Mouse (Mus musculus): ENCODE data around the gene Gzmg. TPM values are rescaled to one million over a fixed set of nuclear protein-coding genes. Genes with fewer than 3 reads are reported as not detected.
"Not testable (repeated sequence)": the region's sequence is repeated elsewhere in the genome, so short reads cannot be mapped to it uniquely, and the experiment has no call there.

Gzmg gene
- polyA plus RNA-seq, 1 experiment from 2014 or later, result not detected

DNA sequence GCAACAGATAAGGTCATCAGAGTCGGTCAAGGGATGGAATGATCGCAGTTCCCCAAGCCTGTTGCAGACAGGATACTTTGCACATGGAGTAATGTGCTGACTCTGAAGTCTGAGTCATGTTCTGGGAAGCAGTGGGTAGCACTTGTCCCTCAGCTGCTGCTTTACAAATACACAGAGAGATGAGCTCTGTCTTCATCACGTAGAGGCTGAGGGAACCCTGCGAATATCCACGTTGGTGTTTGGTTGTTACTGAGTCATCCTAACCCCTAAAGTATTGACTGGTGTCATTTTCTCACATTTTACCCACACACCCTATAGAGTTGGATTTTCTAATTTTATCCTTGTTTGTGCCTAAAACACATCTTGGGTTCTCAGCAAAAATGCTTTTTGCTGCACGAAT lies 8.6 kb upstream of the Gzmg start:
- Histone ChIP-seq H3K36me3 (ENCODE audit: control insufficient read depth, insufficient read depth, low read length) (no peaks in the 10 kb centered on the region), H3K9ac (ENCODE audit: low read depth, low read length) (no peak overlapping the region), H3K4me2 (ENCODE audit: low read depth, low read length) (no peak overlapping the region), H3K27me3 (replicated peaks; ENCODE audit: control insufficient read depth, insufficient read depth, low read length) (no peaks in the 10 kb centered on the region), H3K4me3 (ENCODE audit: low read length) (no peak overlapping the region), H3K4me1 (ENCODE audit: control insufficient read depth, insufficient read depth, low read length) (no peaks in the 10 kb centered on the region), H3K9me3 (ENCODE audit: control insufficient read depth, low read length) (no peaks in the 10 kb centered on the region), H3K27ac (ENCODE audit: low read length) (no peak overlapping the region)
- WGBS, result 74% methylated on average over 6 of the region's 6 CpGs
- ATAC-seq, result no peak

DNA sequence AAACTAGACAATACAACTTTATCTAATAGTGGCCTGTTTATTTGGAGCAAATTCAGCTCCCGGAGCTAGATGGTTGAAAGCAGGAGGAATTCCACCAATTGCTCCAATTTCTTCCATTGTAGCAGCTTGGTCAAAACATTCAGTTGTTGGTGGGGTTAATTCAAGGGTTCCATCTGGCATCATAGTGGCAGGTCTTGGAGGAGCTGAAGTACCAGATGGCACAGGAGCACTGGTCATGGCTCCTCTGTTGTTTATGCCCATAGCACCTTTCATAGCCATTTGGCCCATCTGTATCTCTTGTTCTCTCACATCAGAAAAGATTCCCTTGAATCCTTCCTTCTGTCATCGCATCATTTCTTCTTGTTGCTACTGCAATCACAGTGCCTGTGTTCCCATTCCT lies 2.7 kb upstream of the Gzmg start:
- ATAC-seq, result no peak
- Histone ChIP-seq H3K27ac (ENCODE audit: low read length) (no peak overlapping the region), H3K4me1 (ENCODE audit: control insufficient read depth, insufficient read depth, low read length) (no peaks in the 10 kb centered on the region), H3K4me2 (ENCODE audit: low read depth, low read length) (no peak overlapping the region), H3K9ac (ENCODE audit: low read depth, low read length) (no peak overlapping the region), H3K4me3 (ENCODE audit: low read length) (no peak overlapping the region), H3K27me3 (replicated peaks; ENCODE audit: control insufficient read depth, insufficient read depth, low read length) (no peaks in the 10 kb centered on the region), H3K9me3 (ENCODE audit: control insufficient read depth, low read length) (no peaks in the 10 kb centered on the region), H3K36me3 (ENCODE audit: control insufficient read depth, insufficient read depth, low read length) (no peaks in the 10 kb centered on the region)
- 81% methylated on average over 2 of the region's 2 CpGs for WGBS

DNA sequence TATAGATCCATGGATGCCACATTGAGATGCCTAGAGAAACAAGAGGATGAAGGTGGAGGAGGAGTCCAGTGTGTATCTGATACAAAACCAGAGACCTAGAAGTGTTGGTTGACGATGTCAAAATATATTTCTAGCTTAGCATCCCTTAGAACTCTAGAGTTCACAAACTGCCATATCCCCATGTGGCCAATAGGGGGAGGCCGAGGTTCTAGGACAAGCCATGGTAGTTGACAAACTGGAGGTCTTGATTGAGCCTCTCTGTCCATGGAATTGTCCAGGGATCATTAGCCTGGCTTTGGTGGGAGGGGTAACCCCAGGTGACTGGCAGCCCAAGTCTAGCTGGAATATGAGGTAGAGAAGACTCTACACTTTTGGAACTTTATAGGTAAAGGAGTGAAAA lies 4.0 kb downstream of the Gzmg start:
- no peaks in the 10 kb centered on the region for H3K9me3 ChIP-seq (ENCODE audit: control insufficient read depth, low read length)
- no peak overlapping the region for H3K9ac ChIP-seq (ENCODE audit: low read depth, low read length)
- ATAC-seq, result no peak
- no peaks in the 10 kb centered on the region for H3K36me3 ChIP-seq (ENCODE audit: control insufficient read depth, insufficient read depth, low read length)
- H3K27ac ChIP-seq (ENCODE audit: low read length), result no peak overlapping the region
- no peak overlapping the region for H3K4me3 ChIP-seq (ENCODE audit: low read length)
- no peaks in the 10 kb centered on the region for H3K4me1 ChIP-seq (ENCODE audit: control insufficient read depth, insufficient read depth, low read length)
- WGBS, result 79% methylated on average over 2 of the region's 2 CpGs
- no peak overlapping the region for H3K4me2 ChIP-seq (ENCODE audit: low read depth, low read length)
- H3K27me3 ChIP-seq (replicated peaks; ENCODE audit: control insufficient read depth, insufficient read depth, low read length), result no peaks in the 10 kb centered on the region

DNA sequence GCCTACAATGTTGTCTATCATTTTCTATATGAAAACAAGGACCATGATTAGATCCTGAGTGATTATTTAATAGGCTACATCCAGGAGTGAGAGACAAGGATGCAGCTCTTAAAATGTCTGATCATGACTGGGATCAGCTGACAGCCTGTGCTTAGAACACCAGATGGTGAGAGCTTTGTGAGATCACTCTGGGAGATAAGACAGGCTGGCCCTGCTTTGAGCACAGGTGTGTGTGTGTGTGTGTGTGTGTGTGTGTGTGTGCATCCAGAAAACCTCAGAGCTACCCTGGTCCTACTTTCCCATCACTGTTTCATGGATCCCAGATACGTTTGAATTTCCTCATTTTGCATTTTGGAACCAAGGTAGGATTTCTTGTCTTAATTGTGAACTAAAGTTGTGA lies 25.7 kb downstream of the Gzmg start:
- not testable (repeated sequence) for H3K27me3 ChIP-seq (replicated peaks; ENCODE audit: control insufficient read depth, insufficient read depth, low read length); H3K4me3 ChIP-seq (ENCODE audit: low read length); H3K9ac ChIP-seq (ENCODE audit: low read depth, low read length); H3K4me2 ChIP-seq (ENCODE audit: low read depth, low read length); H3K9me3 ChIP-seq (ENCODE audit: control insufficient read depth, low read length); H3K4me1 ChIP-seq (ENCODE audit: control insufficient read depth, insufficient read depth, low read length); H3K27ac ChIP-seq (ENCODE audit: low read length); H3K36me3 ChIP-seq (ENCODE audit: control insufficient read depth, insufficient read depth, low read length); ATAC-seq
- WGBS, result 79% methylated on average over 1 of the region's 1 CpGs

DNA sequence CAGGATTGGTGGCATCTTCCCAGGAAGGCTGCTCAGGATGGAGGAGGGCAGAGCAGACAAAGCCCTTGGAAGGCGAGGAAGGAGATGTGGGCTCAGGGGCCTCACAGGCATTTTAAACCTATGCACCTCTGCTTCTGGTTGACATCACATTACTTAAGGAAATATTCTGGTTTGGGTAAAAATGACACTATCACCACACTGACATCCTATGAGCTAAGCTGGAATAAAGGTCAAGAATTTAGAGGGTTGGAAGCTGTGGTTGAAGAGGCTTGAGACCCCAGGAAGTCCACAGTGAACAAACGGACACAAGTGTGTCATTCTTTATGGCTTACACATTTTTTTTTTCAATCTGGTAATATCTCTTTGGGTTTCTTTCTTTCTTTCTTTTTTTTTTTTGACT lies 26.9 kb downstream of the Gzmg start, which contains the start of gene Gzmd:
Gene Gzmd, minus strand, starts transcription at position 101 of the 400 bp plus-strand sequence.
- not testable (repeated sequence) for H3K27ac ChIP-seq (ENCODE audit: low read length); H3K4me3 ChIP-seq (ENCODE audit: low read length); H3K9ac ChIP-seq (ENCODE audit: low read depth, low read length); ATAC-seq; H3K4me1 ChIP-seq (ENCODE audit: control insufficient read depth, insufficient read depth, low read length); H3K27me3 ChIP-seq (replicated peaks; ENCODE audit: control insufficient read depth, insufficient read depth, low read length); H3K9me3 ChIP-seq (ENCODE audit: control insufficient read depth, low read length); H3K36me3 ChIP-seq (ENCODE audit: control insufficient read depth, insufficient read depth, low read length); H3K4me2 ChIP-seq (ENCODE audit: low read depth, low read length)
- WGBS, result 78% methylated on average over 2 of the region's 2 CpGs

DNA sequence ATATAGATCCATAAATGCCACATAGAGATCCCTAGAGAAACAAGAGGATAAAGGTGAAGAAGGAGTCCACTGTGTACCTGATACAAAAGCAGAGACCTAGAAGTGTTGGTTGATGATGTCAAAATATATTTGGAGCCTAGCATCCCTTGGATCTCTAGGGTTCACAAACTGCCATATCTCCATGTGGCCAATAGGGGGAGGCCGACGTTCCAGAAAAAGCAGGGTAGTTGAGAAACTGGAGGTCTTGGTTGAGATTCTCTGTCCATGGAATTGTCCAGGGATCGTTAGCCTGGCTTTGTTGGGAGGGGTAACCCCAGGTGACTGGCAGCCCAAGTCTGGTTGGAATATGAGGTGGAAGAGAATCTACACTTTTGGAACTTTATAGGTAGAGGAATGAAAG lies 31.0 kb downstream of the Gzmg start:
- no peak for ATAC-seq
- Histone ChIP-seq H3K9ac (ENCODE audit: low read depth, low read length) (no peak overlapping the region), H3K27me3 (replicated peaks; ENCODE audit: control insufficient read depth, insufficient read depth, low read length) (no peaks in the 10 kb centered on the region), H3K4me1 (ENCODE audit: control insufficient read depth, insufficient read depth, low read length) (no peaks in the 10 kb centered on the region), H3K27ac (ENCODE audit: low read length) (no peak overlapping the region), H3K36me3 (ENCODE audit: control insufficient read depth, insufficient read depth, low read length) (no peaks in the 10 kb centered on the region), H3K9me3 (ENCODE audit: control insufficient read depth, low read length) (no peaks in the 10 kb centered on the region), H3K4me2 (ENCODE audit: low read depth, low read length) (no peak overlapping the region), H3K4me3 (ENCODE audit: low read length) (no peak overlapping the region)
- WGBS, result 52% methylated on average over 3 of the region's 3 CpGs

DNA sequence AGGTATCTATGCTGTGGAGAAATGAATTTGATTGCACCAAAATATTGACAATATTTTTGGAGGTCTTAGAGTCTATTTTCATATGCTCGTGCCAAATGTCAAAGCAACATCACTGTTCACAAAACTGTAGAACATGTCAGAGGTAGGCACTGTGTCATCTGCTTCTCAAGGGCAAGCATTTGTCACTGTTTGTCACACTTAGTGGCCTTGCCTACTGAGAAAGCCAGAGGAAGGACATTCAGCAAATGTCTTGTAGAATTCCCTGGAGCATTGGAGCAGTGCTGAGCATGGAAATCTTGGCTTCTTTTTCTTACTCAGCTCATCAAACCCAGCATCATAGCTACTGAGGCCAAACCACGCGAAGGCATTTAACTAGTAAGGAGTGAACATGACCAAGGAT lies 35.9 kb downstream of the Gzmg start:
- H3K4me1 ChIP-seq (ENCODE audit: control insufficient read depth, insufficient read depth, low read length), result no peaks in the 10 kb centered on the region
- no peak overlapping the region for H3K9ac ChIP-seq (ENCODE audit: low read depth, low read length)
- H3K36me3 ChIP-seq (ENCODE audit: control insufficient read depth, insufficient read depth, low read length), result no peaks in the 10 kb centered on the region
- H3K4me2 ChIP-seq (ENCODE audit: low read depth, low read length), result no peak overlapping the region
- H3K4me3 ChIP-seq (ENCODE audit: low read length), result no peak overlapping the region
- H3K9me3 ChIP-seq (ENCODE audit: control insufficient read depth, low read length), result no peaks in the 10 kb centered on the region
- no peak for ATAC-seq
- no peaks in the 10 kb centered on the region for H3K27me3 ChIP-seq (replicated peaks; ENCODE audit: control insufficient read depth, insufficient read depth, low read length)
- 86% methylated on average over 3 of the region's 3 CpGs for WGBS
- H3K27ac ChIP-seq (ENCODE audit: low read length), result no peak overlapping the region

DNA sequence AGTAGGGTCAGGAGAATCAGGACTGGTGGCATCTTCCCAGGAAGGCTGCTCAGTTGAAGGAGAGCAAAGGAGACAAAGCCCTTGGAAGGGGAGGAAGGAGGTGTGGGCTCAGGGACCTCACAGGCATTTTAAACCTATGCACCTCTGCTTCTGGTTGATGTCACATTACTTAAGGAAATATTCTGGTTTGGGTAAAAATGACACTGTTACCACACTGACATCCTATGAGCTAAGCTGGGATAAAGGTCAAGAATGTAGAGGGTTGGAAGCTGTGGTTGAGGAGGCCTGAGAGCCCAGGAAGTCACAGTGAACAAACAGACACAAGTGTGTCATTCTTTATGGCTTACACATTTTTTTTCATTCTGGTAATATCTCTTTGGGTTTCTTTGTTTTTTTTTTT lies 38.9 kb downstream of the Gzmg start, which contains the start of gene Gzme:
Gene Gzme, minus strand, starts transcription at position 101 of the 400 bp plus-strand sequence.
- Histone ChIP-seq H3K4me2 (ENCODE audit: low read depth, low read length) (no peak within 1 kb of the TSS), H3K4me1 (ENCODE audit: control insufficient read depth, insufficient read depth, low read length) (no peaks in the 10 kb centered on the region), H3K9me3 (ENCODE audit: control insufficient read depth, low read length) (no peaks in the 10 kb centered on the region), H3K27me3 (replicated peaks; ENCODE audit: control insufficient read depth, insufficient read depth, low read length) (no peaks in the 10 kb centered on the region), H3K36me3 (ENCODE audit: control insufficient read depth, insufficient read depth, low read length) (no peaks in the 10 kb centered on the region), H3K27ac (ENCODE audit: low read length) (no peak within 1 kb of the TSS), H3K4me3 (ENCODE audit: low read length) (no peak within 1 kb of the TSS), H3K9ac (ENCODE audit: low read depth, low read length) (no peak within 1 kb of the TSS)
- ATAC-seq, result no peak

DNA sequence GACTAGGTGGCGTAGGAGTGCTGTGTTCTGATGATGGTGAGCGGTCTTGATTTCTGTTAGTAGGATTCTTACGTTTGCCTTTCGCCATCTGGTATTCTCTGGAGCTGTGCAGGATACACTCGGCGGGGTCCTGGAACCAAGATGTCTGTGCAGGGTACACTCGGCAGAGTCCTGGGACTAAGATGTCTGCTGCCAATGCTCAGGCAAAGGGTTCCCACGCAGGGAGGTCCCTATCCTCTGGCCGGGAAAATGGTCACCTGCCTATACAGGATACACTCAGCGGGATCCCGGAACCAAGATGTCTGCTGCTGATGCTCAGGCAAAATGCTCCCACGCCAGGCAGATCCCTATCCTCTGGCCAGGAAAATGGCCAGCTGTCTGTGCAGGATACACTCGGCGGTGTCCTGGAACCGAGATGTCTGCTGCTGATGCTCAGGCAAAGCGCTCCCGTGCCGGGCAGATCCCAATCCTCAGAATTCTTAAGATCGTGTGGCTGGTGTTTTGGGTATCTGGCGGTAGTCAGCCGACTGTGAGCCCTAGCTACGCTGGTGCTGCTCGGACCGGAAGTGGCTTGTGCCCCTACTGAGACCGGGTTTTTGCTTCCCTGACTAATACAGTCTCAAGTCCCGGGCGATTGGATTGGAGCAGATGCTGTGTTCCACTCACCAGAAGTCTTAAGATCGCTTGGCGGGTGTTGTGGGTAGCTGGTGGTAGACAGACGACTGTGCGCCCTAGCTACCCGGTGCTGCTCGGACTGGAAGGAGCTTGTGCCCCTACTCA lies 43.7 kb downstream of the Gzmg start:
- H3K9ac ChIP-seq (ENCODE audit: low read depth, low read length), result not testable (repeated sequence)

More for the DNA sequence above, 43.7 kb downstream of the Gzmg start:
- not testable (repeated sequence) for H3K36me3 ChIP-seq (ENCODE audit: control insufficient read depth, insufficient read depth, low read length); H3K4me1 ChIP-seq (ENCODE audit: control insufficient read depth, insufficient read depth, low read length); H3K27me3 ChIP-seq (replicated peaks; ENCODE audit: control insufficient read depth, insufficient read depth, low read length); ATAC-seq; H3K4me2 ChIP-seq (ENCODE audit: low read depth, low read length); H3K4me3 ChIP-seq (ENCODE audit: low read length); H3K9me3 ChIP-seq (ENCODE audit: control insufficient read depth, low read length); H3K27ac ChIP-seq (ENCODE audit: low read length)
- 91% methylated on average over 33 of the region's 33 CpGs for WGBS

All from intestine, embryonic 16.5 days (tissue).